Mouse (Mus musculus): ENCODE data around the gene Gsdma. TPM values are rescaled to one million over a fixed set of nuclear protein-coding genes. Genes with fewer than 3 reads are reported as not detected.
A peak's percentile ranks its signal among the peaks of the same experiment; 100 is the strongest.
"Not testable (repeated sequence)": the region's sequence is repeated elsewhere in the genome, so short reads cannot be mapped to it uniquely, and the experiment has no call there.

The Gsdma gene
- polyA plus RNA-seq, 2 experiments: 0.16 to 0.47 TPM

- Histone ChIP-seq H3K9me3 (ENCODE audit: control insufficient read depth, low read length) (no peaks in the 10 kb centered on the region), H3K4me2 (replicated peaks; ENCODE audit: low read depth, low read length, severe bottlenecking) (no peak overlapping the region), H3K27ac (replicated peaks; ENCODE audit: low read depth, low read length) (no peak overlapping the region), H3K27me3 (ENCODE audit: control insufficient read depth, insufficient read depth, low read length) (0 out of 2 replicates have a peak, but pooled peaks cover 14% of the 10 kb centered on the region), H3K4me3 (replicated peaks; ENCODE audit: low read length) (no peak overlapping the region), H3K4me1 (ENCODE audit: control insufficient read depth, insufficient read depth, low read length) (no peaks in the 10 kb centered on the region), H3K36me3 (ENCODE audit: control insufficient read depth, insufficient read depth, low read length) (no peaks in the 10 kb centered on the region), H3K9ac (ENCODE audit: low read depth, low read length, severe bottlenecking) (no peak overlapping the region)
- no peak for ATAC-seq (ENCODE audit: low FRiP score, low read depth)
- DNase-seq (ENCODE audit: low spot score): no peak
- WGBS: 58% methylated on average over 5 of the region's 5 CpGs
- TF ChIP-seq POLR2A (IDR thresholded peaks at IDR 0.05; ENCODE audit: borderline replicate concordance, extremely low read depth, insufficient read depth, insufficient read length): no peak
Measured at GRCm38 (mm10) chr11:98671857-98672256, 7.7 kb downstream of the Gsdma start.

DNA sequence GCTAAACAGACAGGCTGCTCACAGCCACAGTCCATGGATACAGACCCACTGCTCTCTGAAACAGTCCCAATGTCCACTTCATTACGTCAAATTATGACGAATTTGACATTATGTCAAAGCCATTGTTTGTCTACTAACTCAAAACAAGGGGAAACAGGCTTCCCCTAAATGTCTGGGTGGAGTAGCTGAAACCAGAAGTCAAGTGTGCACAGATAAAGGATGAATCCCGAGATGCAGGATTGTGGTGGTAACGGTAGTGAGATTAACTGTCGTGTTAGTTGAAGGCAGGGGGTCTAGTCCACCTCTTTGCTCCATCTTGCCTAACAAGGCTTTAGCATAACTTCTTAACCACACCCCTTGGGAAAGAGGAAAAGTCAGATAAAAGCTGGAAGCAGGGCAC lies 8.3 kb downstream of the Gsdma start:
- TF ChIP-seq POLR2A (IDR thresholded peaks at IDR 0.05; ENCODE audit: borderline replicate concordance, extremely low read depth, insufficient read depth, insufficient read length): no peak
- Histone ChIP-seq H3K36me3 (ENCODE audit: control insufficient read depth, insufficient read depth, low read length) (no peaks in the 10 kb centered on the region), H3K9ac (ENCODE audit: low read depth, low read length, severe bottlenecking) (no peak overlapping the region), H3K4me3 (replicated peaks; ENCODE audit: low read length) (no peak overlapping the region), H3K4me1 (ENCODE audit: control insufficient read depth, insufficient read depth, low read length) (no peaks in the 10 kb centered on the region), H3K4me2 (replicated peaks; ENCODE audit: low read depth, low read length, severe bottlenecking) (no peak overlapping the region), H3K27ac (replicated peaks; ENCODE audit: low read depth, low read length) (no peak overlapping the region), H3K9me3 (ENCODE audit: control insufficient read depth, low read length) (no peaks in the 10 kb centered on the region), H3K27me3 (ENCODE audit: control insufficient read depth, insufficient read depth, low read length) (0 out of 2 replicates have a peak, but pooled peaks cover 10% of the 10 kb centered on the region)
- DNase-seq (ENCODE audit: low spot score) (no peak), ATAC-seq (ENCODE audit: low FRiP score, low read depth) (no peak)
- 90% methylated on average over 5 of the region's 5 CpGs for WGBS

- H3K36me3 ChIP-seq (ENCODE audit: control insufficient read depth, insufficient read depth, low read length); H3K4me1 ChIP-seq (ENCODE audit: control insufficient read depth, insufficient read depth, low read length); H3K9me3 ChIP-seq (ENCODE audit: control insufficient read depth, low read length); H3K27me3 ChIP-seq (ENCODE audit: control insufficient read depth, insufficient read depth, low read length); H3K27ac ChIP-seq (replicated peaks; ENCODE audit: low read depth, low read length); H3K9ac ChIP-seq (ENCODE audit: low read depth, low read length, severe bottlenecking); H3K4me3 ChIP-seq (replicated peaks; ENCODE audit: low read length); ATAC-seq (ENCODE audit: low FRiP score, low read depth): not testable (repeated sequence)
- WGBS: 7% methylated on average over 6 of the region's 7 CpGs
- DNase-seq (ENCODE audit: low spot score): peak; percentile 18
- 0 out of 2 replicates have a peak overlapping the region, but pooled peaks have one; percentile 10 for H3K4me2 ChIP-seq (replicated peaks; ENCODE audit: low read depth, low read length, severe bottlenecking)
Measured at GRCm38 (mm10) chr11:98673136-98673535, 9.0 kb downstream of the Gsdma start.

GRCm38 (mm10) chr11:98675829-98676363 lies 11.7 kb downstream of the Gsdma start:
- TF ChIP-seq POLR2A (IDR thresholded peaks at IDR 0.05; ENCODE audit: borderline replicate concordance, extremely low read depth, insufficient read depth, insufficient read length): no peak
- H3K36me3 ChIP-seq (ENCODE audit: control insufficient read depth, insufficient read depth, low read length): no peaks in the 10 kb centered on the region
- H3K27me3 ChIP-seq (ENCODE audit: control insufficient read depth, insufficient read depth, low read length): no peaks in the 10 kb centered on the region
- no peaks in the 10 kb centered on the region for H3K9me3 ChIP-seq (ENCODE audit: control insufficient read depth, low read length)
- DNase-seq (ENCODE audit: low spot score) (no peak), ATAC-seq (ENCODE audit: low FRiP score, low read depth) (no peak)
- no peaks in the 10 kb centered on the region for H3K4me1 ChIP-seq (ENCODE audit: control insufficient read depth, insufficient read depth, low read length)
- H3K27ac ChIP-seq (replicated peaks; ENCODE audit: low read depth, low read length): no peak overlapping the region
- 41% methylated on average over 7 of the region's 7 CpGs for WGBS
- H3K4me3 ChIP-seq (replicated peaks; ENCODE audit: low read length): no peak overlapping the region
- H3K4me2 ChIP-seq (replicated peaks; ENCODE audit: low read depth, low read length, severe bottlenecking): no peak overlapping the region
- H3K9ac ChIP-seq (ENCODE audit: low read depth, low read length, severe bottlenecking): no peak overlapping the region

- DNase-seq (ENCODE audit: low spot score) (no peak), ATAC-seq (ENCODE audit: low FRiP score, low read depth) (no peak)
- Histone ChIP-seq H3K4me2 (replicated peaks; ENCODE audit: low read depth, low read length, severe bottlenecking) (no peak overlapping the region), H3K27me3 (ENCODE audit: control insufficient read depth, insufficient read depth, low read length) (no peaks in the 10 kb centered on the region), H3K27ac (replicated peaks; ENCODE audit: low read depth, low read length) (no peak overlapping the region), H3K9me3 (ENCODE audit: control insufficient read depth, low read length) (no peaks in the 10 kb centered on the region), H3K36me3 (ENCODE audit: control insufficient read depth, insufficient read depth, low read length) (no peaks in the 10 kb centered on the region), H3K4me1 (ENCODE audit: control insufficient read depth, insufficient read depth, low read length) (peaks cover 8% of the 10 kb centered on the region), H3K4me3 (replicated peaks; ENCODE audit: low read length) (no peak overlapping the region), H3K9ac (ENCODE audit: low read depth, low read length, severe bottlenecking) (no peak overlapping the region)
- no peak for TF ChIP-seq POLR2A (IDR thresholded peaks at IDR 0.05; ENCODE audit: borderline replicate concordance, extremely low read depth, insufficient read depth, insufficient read length)
- 100% methylated on average over 1 of the region's 1 CpGs for WGBS
Measured at GRCm38 (mm10) chr11:98680023-98680422, 15.9 kb downstream of the Gsdma start.

GRCm38 (mm10) chr11:98680595-98680994 lies 16.4 kb downstream of the Gsdma start:
- H3K9ac ChIP-seq (ENCODE audit: low read depth, low read length, severe bottlenecking); H3K27me3 ChIP-seq (ENCODE audit: control insufficient read depth, insufficient read depth, low read length); H3K4me3 ChIP-seq (replicated peaks; ENCODE audit: low read length); H3K36me3 ChIP-seq (ENCODE audit: control insufficient read depth, insufficient read depth, low read length); ATAC-seq (ENCODE audit: low FRiP score, low read depth); DNase-seq (ENCODE audit: low spot score); H3K27ac ChIP-seq (replicated peaks; ENCODE audit: low read depth, low read length); H3K4me2 ChIP-seq (replicated peaks; ENCODE audit: low read depth, low read length, severe bottlenecking); H3K4me1 ChIP-seq (ENCODE audit: control insufficient read depth, insufficient read depth, low read length); H3K9me3 ChIP-seq (ENCODE audit: control insufficient read depth, low read length): not testable (repeated sequence)
- WGBS: 81% methylated on average over 4 of the region's 4 CpGs

Data from limb, embryonic 14.5 days (tissue).